Mouse (Mus musculus) heart, adult 18-20 months (tissue): ENCODE measurements around the gene Noc4l. TPM values are rescaled to one million over a fixed set of nuclear protein-coding genes. Genes with fewer than 3 reads are reported as not detected.

ENCODE experiments used
- DNase-seq, 2 experiments: peaks; one replicate each; pipeline ENCODE4 v3.0.0; 2021 to 2022; ENCODE audit warnings: mixed read lengths in 1 of 2
- long read RNA-seq, 2 experiments: library from polyadenylated mRNA; stranded (forward); transcript quantifications; one replicate each; pipeline ENCODE4 v2.0.0; 2021
- total RNA-seq, 2 experiments: library from RNA; stranded (reverse); gene quantifications; 2 replicates each; pipeline ENCODE4 v1.2.3; 2021

The Noc4l gene
- 10 to 100 TPM; 13.6 to 14.4 TPM for total RNA-seq
- long read RNA-seq, experiment 1, transcript Noc4l-201 (15 exons, 2,075 nt): major isoform, 18 of 20 reads
- long read RNA-seq, experiment 1, partial matches to known transcripts: 1 of 20 reads
- long read RNA-seq, experiment 1, other reads (novel, unspliced or antisense): 1 of 20 reads
- long read RNA-seq, experiment 2, partial matches to known transcripts: 0 of 6 reads
- long read RNA-seq, experiment 2, other reads (novel, unspliced or antisense): 2 of 6 reads

DNA sequence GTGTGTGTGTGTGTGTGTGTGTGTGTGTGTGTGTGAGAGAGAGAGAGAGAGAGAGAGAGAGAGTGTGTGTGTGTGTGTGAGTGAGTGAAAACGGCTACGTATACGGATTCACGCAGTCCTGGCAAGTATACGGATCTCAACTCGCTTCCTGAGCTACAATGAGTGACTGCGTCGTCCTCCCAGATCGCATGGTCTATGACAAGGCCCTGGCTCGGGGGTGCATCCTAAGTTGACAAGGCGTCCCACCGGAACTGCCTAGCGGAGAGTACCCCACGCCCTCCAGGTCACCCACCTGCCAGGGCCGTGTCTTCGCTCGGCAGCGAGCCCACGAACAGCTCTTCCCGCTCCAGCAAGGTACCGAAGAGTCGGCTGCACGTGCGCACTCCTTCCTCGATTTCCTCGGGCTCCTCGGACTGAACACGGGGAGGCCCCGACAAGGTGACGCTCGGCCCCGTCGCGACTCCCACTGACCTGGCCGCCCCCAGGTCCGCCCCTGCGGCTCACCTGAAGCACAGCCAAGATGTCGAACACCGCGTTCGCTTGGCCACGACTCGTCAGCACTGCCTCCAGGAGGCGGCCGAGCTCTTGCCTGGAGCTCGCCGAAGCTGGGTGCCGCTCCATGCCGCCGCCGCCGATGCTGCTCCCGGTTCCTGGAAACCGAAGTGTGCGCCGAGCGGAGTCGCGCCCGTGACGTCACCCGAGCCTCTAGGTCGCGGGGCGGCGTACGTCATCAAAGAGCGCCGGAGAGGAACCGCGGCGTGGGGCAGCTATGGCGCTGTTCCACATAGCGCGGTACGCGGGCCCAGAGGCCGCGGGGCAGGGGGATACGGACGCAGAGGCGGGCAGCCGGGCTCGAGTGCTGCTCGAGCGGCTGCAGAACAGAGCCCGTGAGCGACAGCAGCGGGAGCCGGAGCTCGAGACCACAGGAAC is at the start of gene Noc4l, which contains the start of gene Ddx51:
TSS of gene Noc4l (minus strand) at position 699 of the 930 bp plus-strand sequence.
TSS of gene Ddx51 (plus strand) at position 733 of the 930 bp plus-strand sequence.
- peak; percentile 93 to 95 for DNase-seq

DNA sequence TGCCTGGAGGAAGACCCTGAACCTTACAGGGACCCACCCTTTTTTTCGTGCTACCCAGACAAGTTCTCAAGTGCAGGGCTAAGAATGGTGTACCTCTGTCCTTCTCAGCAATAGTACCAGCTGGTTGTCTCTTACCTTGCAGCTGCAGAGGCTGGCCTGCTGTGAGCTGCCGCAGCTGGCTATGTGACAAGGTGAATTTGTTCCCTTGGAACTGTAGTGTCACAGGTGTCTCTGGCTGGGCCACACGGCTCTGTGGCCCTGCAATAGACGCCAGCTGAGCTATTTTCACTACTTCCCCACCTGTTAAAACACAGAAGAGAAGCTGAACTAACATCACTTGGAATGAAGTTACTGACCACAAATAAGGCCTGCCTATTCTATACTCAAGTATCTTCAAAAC is 45.4 kb upstream of the Noc4l start:
- no peak for DNase-seq

GRCm38 (mm10) chr5:110682041-110682440 is 28.8 kb upstream of the Noc4l start:
- DNase-seq: no peak

DNA sequence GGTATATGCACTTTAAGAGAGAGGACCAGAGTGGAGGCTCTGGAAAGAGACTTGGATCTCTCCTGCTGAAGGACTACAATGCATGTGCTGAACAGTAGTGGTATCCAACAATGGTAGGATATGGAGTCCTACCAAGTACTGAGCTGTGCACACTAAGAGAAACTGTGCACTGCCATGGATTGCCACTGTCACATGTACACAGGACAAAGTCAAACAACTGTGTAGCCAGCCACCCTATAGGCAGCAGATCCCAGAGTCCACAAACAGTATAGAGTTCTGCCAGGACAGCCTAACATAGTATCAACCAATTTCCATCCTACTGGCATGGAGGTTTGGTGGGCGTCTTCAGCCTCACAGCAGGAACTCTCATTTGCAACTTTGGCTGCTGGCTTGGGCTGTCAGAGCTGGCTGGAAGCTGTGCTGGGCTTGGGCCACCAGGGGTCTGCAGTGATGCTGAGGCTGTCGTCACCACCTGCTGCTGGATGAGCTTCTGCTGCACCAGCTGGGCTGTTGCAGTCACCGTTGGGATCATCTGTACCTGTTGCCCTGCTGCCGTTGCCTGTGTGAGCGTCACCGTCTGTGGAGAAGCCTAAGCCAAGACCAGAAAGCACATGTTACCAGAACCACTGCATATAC is 12.4 kb upstream of the Noc4l start:
- DNase-seq: no peak

DNA sequence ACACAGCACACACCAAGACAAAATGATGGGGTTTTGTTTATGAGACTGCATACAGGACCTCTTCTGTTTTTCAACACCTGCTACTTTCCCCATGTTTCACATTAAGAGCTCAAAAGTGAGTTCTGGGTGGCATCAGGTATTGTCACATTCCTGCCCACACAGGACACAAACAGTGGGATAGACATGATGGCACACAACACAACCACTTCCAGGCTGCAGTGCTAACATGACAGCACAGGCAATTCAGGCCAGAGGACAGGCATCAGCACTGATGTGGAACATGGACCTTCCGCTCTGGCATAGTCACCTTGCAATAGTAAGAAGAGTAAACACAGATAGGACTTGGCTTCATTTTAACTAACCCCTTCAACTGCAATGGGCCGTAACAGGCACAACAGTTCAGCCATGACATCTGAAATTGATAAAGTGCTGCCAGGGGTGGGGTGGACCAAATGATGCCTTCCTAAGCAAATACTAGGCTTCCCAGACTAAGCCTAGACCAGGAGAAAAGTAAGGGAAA is 11.6 kb upstream of the Noc4l start:
- no peak for DNase-seq

DNA sequence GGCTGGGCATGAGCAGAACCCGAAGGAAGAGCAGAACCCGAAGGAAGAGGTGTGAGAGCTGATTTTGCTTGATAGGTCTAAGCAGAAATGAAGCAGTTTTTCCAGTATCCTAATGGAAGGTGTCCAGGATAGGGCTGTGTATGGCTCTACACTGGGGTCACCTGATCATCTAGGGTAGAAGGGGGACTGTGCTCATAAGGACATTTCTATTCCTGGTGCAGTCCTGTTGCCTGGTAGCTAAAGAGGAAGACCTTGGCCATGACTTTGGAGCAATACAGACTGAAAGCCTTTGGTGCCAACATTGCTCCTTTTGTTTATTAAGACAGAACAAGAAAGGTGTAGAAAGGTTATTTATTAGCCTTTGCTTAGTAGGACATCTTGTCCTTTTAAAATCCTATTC is 10.8 kb upstream of the Noc4l start:
- DNase-seq: peak in 1 of 2 experiments; percentile 55

- no peak for DNase-seq
Measured at GRCm38 (mm10) chr5:110659682-110660081, 6.5 kb upstream of the Noc4l start.

DNA sequence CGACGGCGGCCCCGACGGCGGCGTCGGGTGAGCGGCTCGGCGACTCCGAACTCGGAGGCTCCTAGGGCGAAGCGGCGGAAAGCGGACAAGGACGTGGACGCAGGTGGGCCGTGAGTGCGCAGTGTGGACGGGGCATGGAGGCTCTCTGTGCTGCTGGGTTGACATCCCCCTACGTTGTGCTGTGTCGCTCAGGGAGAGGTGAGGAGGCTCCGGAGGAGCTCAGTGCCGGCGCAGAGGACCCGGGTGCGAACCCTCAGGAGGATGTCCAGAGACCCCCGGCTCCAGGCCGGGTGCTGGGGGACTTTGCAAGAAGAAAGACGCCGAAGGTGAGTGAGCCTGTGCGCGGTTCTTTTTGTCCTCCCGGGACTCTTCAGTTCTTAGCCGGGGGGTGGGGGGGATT is 469 bp upstream of the Noc4l start:
- no peak for DNase-seq

DNA sequence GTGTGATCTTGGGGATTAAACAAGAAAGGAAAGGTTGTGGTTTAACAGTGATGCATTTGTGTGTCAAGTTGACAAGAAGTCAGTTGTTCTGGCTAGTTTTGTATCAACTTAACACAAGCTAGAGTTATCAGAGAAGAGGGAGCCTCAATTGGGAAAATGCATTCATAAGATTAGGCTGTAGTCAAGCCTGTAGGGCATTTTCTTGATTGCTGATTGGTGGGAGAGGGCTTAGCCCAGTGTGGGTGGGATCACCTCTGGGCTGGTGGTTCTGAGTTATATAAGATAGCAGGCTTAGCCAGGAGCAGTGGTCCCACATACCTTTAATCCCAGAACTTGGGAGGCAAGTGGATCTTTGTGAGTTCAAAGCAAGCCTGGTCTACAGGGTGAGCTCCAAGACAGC is 6.8 kb downstream of the Noc4l start:
- no peak for DNase-seq

DNA sequence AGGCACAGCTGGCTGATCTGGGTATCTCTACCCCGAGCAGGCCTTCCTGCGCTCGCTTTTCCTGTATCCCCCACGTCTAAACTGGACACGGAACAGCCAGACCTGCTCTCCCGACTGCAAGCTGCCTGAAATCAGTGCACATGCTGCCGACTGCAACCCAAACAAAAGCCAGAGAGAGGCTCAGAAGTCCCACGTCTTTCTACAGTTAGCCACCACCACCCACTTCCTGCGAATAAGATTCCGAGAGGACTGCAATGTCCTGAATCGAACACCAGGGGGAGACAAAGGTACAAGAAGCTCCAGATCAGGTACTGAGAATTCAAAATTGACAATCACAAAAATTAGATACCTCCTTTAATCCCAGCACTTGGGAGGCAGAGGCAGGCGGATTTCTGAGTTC is 13.8 kb downstream of the Noc4l start:
- peak; percentile 72 to 84 for DNase-seq

- DNase-seq: no peak
Measured at GRCm38 (mm10) chr5:110638306-110639074, 14.7 kb downstream of the Noc4l start.

GRCm38 (mm10) chr5:110635951-110636707 is 17.1 kb downstream of the Noc4l start:
- peak in 1 of 2 experiments; percentile 42 for DNase-seq

DNA sequence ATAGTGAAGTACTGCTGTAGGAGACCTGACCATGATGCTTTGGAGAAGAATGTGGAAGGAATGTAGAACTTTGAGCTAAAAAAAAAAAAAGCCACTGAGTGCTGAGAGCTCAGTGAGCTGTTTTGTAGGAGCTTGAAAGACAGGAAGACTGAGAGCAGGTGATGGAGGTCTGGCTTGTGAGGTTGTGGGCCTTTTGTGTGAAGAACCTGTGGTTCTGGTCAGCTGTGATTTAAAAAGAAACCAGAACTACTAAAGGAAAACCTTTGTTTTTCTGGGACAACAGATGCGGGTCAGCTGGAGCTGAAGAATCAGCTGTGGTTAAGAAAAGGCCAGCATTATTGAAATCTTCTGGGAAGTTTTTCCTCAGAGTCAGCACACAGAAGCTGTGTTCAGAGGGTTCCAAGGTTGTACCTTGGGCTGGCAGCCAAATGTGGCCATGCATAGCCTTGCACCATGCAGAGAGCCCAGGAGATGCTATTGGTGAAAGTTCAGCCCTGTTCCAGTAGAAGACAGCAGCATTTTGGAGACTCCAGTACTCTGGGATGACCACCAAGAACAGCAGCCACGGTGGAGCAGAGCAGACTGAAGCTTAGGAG is 23.6 kb downstream of the Noc4l start:
- no peak for DNase-seq

GRCm38 (mm10) chr5:110628156-110628555 is 25.1 kb downstream of the Noc4l start:
- no peak for DNase-seq

GRCm38 (mm10) chr5:110627351-110627750 is 25.9 kb downstream of the Noc4l start:
- no peak for DNase-seq

- no peak for DNase-seq
Measured at GRCm38 (mm10) chr5:110624319-110624718, 28.9 kb downstream of the Noc4l start.

- no peak for DNase-seq
Measured at GRCm38 (mm10) chr5:110619226-110619625, 34.0 kb downstream of the Noc4l start.

GRCm38 (mm10) chr5:110611435-110612158 is 41.6 kb downstream of the Noc4l start:
- DNase-seq: no peak

DNA sequence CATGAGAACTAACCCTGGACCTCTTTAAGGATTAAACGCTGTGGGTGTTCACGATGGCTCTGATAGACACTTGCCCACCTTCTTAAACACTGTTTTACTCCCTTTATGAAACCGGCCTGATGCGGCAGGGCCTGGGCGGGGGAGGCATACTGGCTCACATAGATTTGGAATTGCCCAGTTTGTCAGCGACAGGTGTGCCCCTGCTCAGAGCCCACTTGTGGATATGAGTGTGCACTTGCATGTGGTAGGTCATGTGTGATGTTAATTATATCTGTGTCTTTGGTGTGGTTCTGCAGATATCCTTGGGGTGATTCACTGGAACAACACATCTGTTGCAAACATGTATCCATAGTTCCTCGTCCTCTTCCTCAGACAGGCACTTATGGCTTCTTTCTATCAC is 42.7 kb downstream of the Noc4l start:
- DNase-seq: no peak

DNA sequence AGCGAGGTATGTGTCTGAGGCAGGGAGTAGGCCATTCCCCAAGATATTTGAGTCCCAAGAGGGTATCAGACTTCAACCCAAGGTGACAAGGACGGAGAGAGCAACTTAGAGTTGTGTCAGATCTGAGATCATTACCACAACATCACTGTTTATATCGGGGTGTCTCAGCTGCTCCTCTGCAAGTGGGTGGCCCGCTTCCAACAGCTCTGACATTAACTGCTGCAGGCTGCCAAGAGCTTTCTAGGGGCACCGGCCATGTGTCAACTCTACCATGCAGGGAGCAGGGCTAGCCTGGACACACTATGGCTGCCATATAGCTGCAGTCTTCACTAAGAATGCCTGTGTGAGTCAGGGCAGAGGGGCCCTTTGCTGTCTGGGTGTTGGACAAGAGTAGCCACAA is 43.3 kb downstream of the Noc4l start:
- no peak for DNase-seq
